Mouse (Mus musculus) intestine, embryonic 15.5 days (tissue): ENCODE measurements at regions not wholly inside any gene's neighbourhood (a gene's known extent, or its start where the extent isn't known, plus 50 kb on each side); places are given as distances from the start of the nearest gene placed in this dataset.
A peak's percentile ranks its signal among the peaks of the same experiment; 100 is the strongest.

Experiments used
- ATAC-seq: fragments of 200-750 bp; cut with Nextera tagmentation; 2 replicates; pipeline ENCODE4 v1.8.0; 2017; ENCODE audit warnings: moderate TSS enrichment, moderate library complexity
- H3K27ac ChIP-seq: fragments of 300-500 bp; sonication (generic); 2 replicates; pipeline ENCODE4 v1.5.1; 2015; ENCODE audit warnings: mild to moderate bottlenecking, inconsistent platforms
- H3K27me3 ChIP-seq: fragments of 300-500 bp; sonication (generic); replicated peaks from 2 replicates; pipeline ENCODE4 v1.6.1; 2015; ENCODE audit warnings: inconsistent platforms
- H3K36me3 ChIP-seq: fragments of 300-500 bp; sonication (generic); 2 replicates; pipeline ENCODE4 v1.6.1; 2015; ENCODE audit warnings: inconsistent platforms
- H3K4me1 ChIP-seq: fragments of 300-500 bp; sonication (generic); replicated peaks from 2 replicates; pipeline ENCODE4 v1.6.1; 2015; ENCODE audit warnings: inconsistent platforms
- H3K4me2 ChIP-seq: fragments of 300-500 bp; sonication (generic); replicated peaks from 2 replicates; pipeline ENCODE4 v1.6.1; 2015; ENCODE audit warnings: mild to moderate bottlenecking, inconsistent platforms
- H3K4me3 ChIP-seq: fragments of 300-500 bp; sonication (generic); replicated peaks from 2 replicates; pipeline ENCODE4 v1.5.1; 2015; ENCODE audit warnings: inconsistent platforms
- H3K9ac ChIP-seq: fragments of 300-500 bp; sonication (generic); 2 replicates; pipeline ENCODE4 v1.6.1; 2015; ENCODE audit warnings: inconsistent platforms
- H3K9me3 ChIP-seq: fragments of 300-500 bp; sonication (generic); 2 replicates; pipeline ENCODE4 v1.6.1; 2016; ENCODE audit warnings: inconsistent platforms
- WGBS: fragments of 180-500 bp; shearing (Covaris S2); methylation state at CpG from one replicate; pipeline ENCODE4 v1.1.7; 2015; 5-methylcytosine and 5-hydroxymethylcytosine counted together

DNA sequence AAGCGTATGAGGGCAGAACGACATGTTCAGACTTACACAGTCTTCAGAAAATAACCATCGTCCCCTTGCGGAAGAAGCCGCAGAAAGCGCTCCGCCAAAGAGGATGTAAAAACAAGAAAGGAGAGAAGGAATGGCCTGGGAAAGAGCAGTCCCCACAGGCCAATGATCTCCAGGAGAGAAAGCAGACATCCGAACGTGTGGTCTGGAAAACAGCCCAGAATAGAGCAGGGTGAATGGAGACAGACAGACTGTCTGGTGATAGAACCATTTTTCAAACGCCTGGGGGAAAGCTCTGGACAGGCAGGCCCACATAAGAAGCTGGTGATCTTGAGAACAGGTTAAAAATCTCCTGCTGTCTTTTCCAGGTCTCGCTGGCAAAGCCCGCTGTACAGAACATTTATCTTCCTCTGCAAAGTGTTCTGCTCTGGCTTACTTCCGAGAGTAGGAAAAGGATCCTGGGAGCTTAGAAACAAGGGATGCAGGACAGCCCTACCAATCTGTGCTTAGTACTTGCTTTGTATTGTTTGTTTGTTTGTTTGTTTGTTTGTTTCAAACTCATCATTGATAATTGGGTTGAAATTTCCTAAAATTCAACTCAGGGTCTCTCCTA is 82.7 kb upstream of the Ift57 start:
- Histone ChIP-seq H3K27ac (peak overlapping the region; percentile 23; the same call in 1 of the 2 replicates), H3K4me2 (peak overlapping the region; percentile 36), H3K27me3 (no peaks in the 10 kb centered on the region), H3K36me3 (no peaks in the 10 kb centered on the region), H3K9ac (no peak overlapping the region), H3K4me1 (no peaks in the 10 kb centered on the region), H3K9me3 (no peaks in the 10 kb centered on the region), H3K4me3 (no peak overlapping the region)
- WGBS, result 49% methylated on average over 13 of the region's 13 CpGs
- peak; percentile 84 for ATAC-seq

GRCm38 (mm10) chr16:49633502-49633901 is 65.5 kb upstream of the Ift57 start:
- H3K4me3 ChIP-seq, result no peak overlapping the region
- no peaks in the 10 kb centered on the region for H3K36me3 ChIP-seq
- ATAC-seq, result no peak
- H3K4me2 ChIP-seq, result no peak overlapping the region
- WGBS, result 65% methylated on average over 5 of the region's 5 CpGs
- H3K9ac ChIP-seq, result no peak overlapping the region
- H3K9me3 ChIP-seq, result no peaks in the 10 kb centered on the region
- no peaks in the 10 kb centered on the region for H3K27me3 ChIP-seq
- no peaks in the 10 kb centered on the region for H3K4me1 ChIP-seq
- no peak overlapping the region for H3K27ac ChIP-seq

GRCm38 (mm10) chr16:49635506-49635905 is 63.5 kb upstream of the Ift57 start:
- no peaks in the 10 kb centered on the region for H3K4me1 ChIP-seq
- no peak overlapping the region for H3K4me2 ChIP-seq
- no peak overlapping the region for H3K4me3 ChIP-seq
- no peak for ATAC-seq
- no peaks in the 10 kb centered on the region for H3K27me3 ChIP-seq
- 90% methylated on average over 8 of the region's 8 CpGs for WGBS
- H3K36me3 ChIP-seq, result no peaks in the 10 kb centered on the region
- H3K27ac ChIP-seq, result no peak overlapping the region
- H3K9ac ChIP-seq, result no peak overlapping the region
- H3K9me3 ChIP-seq, result no peaks in the 10 kb centered on the region

DNA sequence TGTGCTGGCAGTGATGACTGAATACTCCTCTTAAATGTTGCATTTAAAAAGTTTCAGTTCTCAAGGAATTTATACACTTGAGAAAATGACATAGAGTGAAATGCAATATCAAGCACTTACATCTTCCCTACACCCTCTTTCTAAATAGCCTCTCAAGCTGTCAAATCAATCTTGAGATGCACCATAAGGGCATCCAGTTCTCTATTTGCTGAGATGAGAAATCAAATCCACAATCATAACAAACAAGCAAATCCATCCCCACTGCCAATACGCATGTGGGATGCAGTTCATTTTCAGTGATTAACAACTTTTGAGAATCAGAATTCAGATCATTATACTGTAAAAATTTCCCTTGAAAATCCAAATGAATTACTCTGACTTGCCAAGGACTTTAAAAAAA is 62.6 kb upstream of the Ift57 start:
- no peaks in the 10 kb centered on the region for H3K36me3 ChIP-seq
- no peaks in the 10 kb centered on the region for H3K9me3 ChIP-seq
- no peaks in the 10 kb centered on the region for H3K4me1 ChIP-seq
- no peak overlapping the region for H3K4me3 ChIP-seq
- H3K27ac ChIP-seq, result no peak overlapping the region
- H3K4me2 ChIP-seq, result no peak overlapping the region
- WGBS, result 91% methylated on average over 1 of the region's 1 CpGs
- no peak overlapping the region for H3K9ac ChIP-seq
- no peaks in the 10 kb centered on the region for H3K27me3 ChIP-seq
- no peak for ATAC-seq

DNA sequence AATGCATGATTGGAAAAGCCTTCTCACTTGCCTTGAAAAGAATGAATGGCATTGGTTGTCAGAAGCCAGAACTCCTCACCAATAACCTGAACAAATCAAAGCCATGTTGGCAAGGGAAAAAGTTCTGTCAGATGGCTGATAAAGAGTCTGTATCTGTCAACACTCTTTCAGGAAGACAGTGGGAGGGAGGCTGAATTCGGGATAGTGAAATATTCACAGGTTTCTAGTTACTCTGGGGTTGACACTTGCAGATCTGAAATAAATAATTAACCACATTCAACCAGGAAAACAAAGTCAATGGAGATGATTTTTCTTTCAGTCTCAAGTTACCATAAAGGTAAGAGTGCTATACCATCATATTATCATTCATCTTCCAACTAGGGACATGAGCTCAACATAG is 56.3 kb upstream of the Ift57 start:
- H3K36me3 ChIP-seq, result no peaks in the 10 kb centered on the region
- no peak overlapping the region for H3K4me3 ChIP-seq
- H3K4me2 ChIP-seq, result no peak overlapping the region
- ATAC-seq, result no peak
- WGBS, result 55% methylated on average over 1 of the region's 1 CpGs
- H3K4me1 ChIP-seq, result no peaks in the 10 kb centered on the region
- H3K27me3 ChIP-seq, result no peaks in the 10 kb centered on the region
- H3K9me3 ChIP-seq, result no peaks in the 10 kb centered on the region
- no peak overlapping the region for H3K9ac ChIP-seq
- H3K27ac ChIP-seq, result no peak overlapping the region

DNA sequence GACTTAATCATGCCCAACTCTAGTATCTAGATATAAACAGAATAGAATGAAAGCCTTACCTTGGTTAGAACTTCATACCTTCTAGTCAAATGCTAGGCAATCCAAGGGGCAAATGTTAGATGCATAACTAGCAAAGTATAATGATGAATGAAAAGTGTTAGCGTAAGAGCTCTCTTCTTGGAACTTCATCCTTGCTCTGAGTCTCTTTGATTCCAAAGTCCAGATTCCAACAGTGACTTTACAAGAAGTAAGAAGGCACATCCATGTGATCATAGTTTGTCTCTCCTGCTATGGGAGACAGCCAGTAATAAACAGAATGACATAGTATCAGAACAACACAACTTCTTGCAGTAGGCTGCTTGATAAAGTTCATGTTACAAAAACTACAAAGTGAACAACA is 54.6 kb upstream of the Ift57 start:
- Histone ChIP-seq H3K36me3 (no peaks in the 10 kb centered on the region), H3K27me3 (no peaks in the 10 kb centered on the region), H3K4me2 (no peak overlapping the region), H3K9ac (no peak overlapping the region), H3K4me3 (no peak overlapping the region), H3K4me1 (no peaks in the 10 kb centered on the region), H3K27ac (no peak overlapping the region), H3K9me3 (no peaks in the 10 kb centered on the region)
- no peak for ATAC-seq
- WGBS, result 100% methylated on average over 1 of the region's 1 CpGs

- Histone ChIP-seq H3K27me3 (no peaks in the 10 kb centered on the region), H3K9me3 (no peaks in the 10 kb centered on the region), H3K9ac (no peak overlapping the region), H3K4me1 (no peaks in the 10 kb centered on the region), H3K4me2 (no peak overlapping the region), H3K27ac (no peak overlapping the region), H3K4me3 (no peak overlapping the region), H3K36me3 (no peaks in the 10 kb centered on the region)
- no peak for ATAC-seq
Observed at GRCm38 (mm10) chr16:49646479-49646878, 52.6 kb upstream of the Ift57 start.
